Mouse (Mus musculus): ENCODE results near the gene Slc6a18. TPM values are rescaled to one million over a fixed set of nuclear protein-coding genes. Genes with fewer than 3 reads are reported as not detected.

Slc6a18 gene
- total RNA-seq, 2 experiments from 2014 or later, result not detected

- no peak for DNase-seq (ENCODE audit: low spot score)
- intact Hi-C loops (cut with DNase I), result loop anchor here (5.0 kb wide), 2 partner anchors 99 to 114 kb away; no protein-coding TSS in a partner anchor
These were observed 51.4 kb downstream of the Slc6a18 start for GRCm38 (mm10) chr13:73626410-73626744.

GRCm38 (mm10) chr13:73620637-73621036, 57.2 kb downstream of the Slc6a18 start:
- DNase-seq (ENCODE audit: low spot score), result no peak
- intact Hi-C loops (cut with DNase I), result no loop called here

- intact Hi-C loops (cut with DNase I), result loop anchor here (5.0 kb wide), 1 partner anchor 191 kb away; no protein-coding TSS in a partner anchor
- no peak for DNase-seq (ENCODE audit: low spot score)
These were observed 59.4 kb downstream of the Slc6a18 start for GRCm38 (mm10) chr13:73618406-73618805.

Other genes with a start within 250 kb of the Slc6a18 start
- gene Lpcat1, start 210.8 kb downstream of the Slc6a18 start, total RNA-seq (2021), result 1 to 10 TPM; 7.6 to 8.4 TPM
- not detected for gene Slc6a3, start 141.3 kb downstream of the Slc6a18 start, total RNA-seq (2021)
- 10 to 100 TPM; 60.1 to 63.6 TPM for gene Clptm1l, start 74.0 kb downstream of the Slc6a18 start, total RNA-seq (2021)
- under 1 TPM; 0.08 to 0.39 TPM for gene Tert, start 51.1 kb downstream of the Slc6a18 start, total RNA-seq (2021)
- gene Slc6a19, start 26.8 kb upstream of the Slc6a18 start, total RNA-seq (2021), result not detected
- gene Slc12a7, start 55.1 kb upstream of the Slc6a18 start, total RNA-seq (2021), result 100 to 1,000 TPM; 162 to 182 TPM
- gene Nkd2, start 169.6 kb upstream of the Slc6a18 start, total RNA-seq (2021), result 1 to 10 TPM; 1.2 TPM